Mouse (Mus musculus) left cerebral cortex, adult 8-10 months (tissue): ENCODE measurements around the gene Cemip2. TPM values are rescaled to one million over a fixed set of nuclear protein-coding genes. Genes with fewer than 3 reads are reported as not detected.

ENCODE experiments used
- DNase-seq, 2 experiments: peaks; one replicate each; pipeline ENCODE4 v3.0.0; 2022; ENCODE audit warnings: low spot score in 2 of 2
- total RNA-seq, 4 experiments: library from RNA; stranded (reverse); gene quantifications; 2 replicates each; pipeline ENCODE4 v1.2.4; 2022

Cemip2 gene
- total RNA-seq, 4 experiments from 2014 or later: 11.1 to 13.8 (median 11.5) TPM

GRCm38 (mm10) chr19:21777171-21777731, 891 bp upstream of the Cemip2 start:
- no peak for DNase-seq

- no peak for DNase-seq
Observed at GRCm38 (mm10) chr19:21779106-21779505, 964 bp downstream of the Cemip2 start.

- DNase-seq: no peak
Observed at GRCm38 (mm10) chr19:21780663-21781062, 2.5 kb downstream of the Cemip2 start.

GRCm38 (mm10) chr19:21781066-21781786, 3.1 kb downstream of the Cemip2 start:
- no peak for DNase-seq

GRCm38 (mm10) chr19:21781787-21782432, 3.8 kb downstream of the Cemip2 start:
- DNase-seq: no peak

- no peak for DNase-seq
Observed at GRCm38 (mm10) chr19:21783717-21784116, 5.6 kb downstream of the Cemip2 start.

GRCm38 (mm10) chr19:21784331-21785131, 6.4 kb downstream of the Cemip2 start:
- DNase-seq: no peak

- DNase-seq: no peak
Observed at GRCm38 (mm10) chr19:21785132-21785528, 7.0 kb downstream of the Cemip2 start.

GRCm38 (mm10) chr19:21787004-21787480, 8.9 kb downstream of the Cemip2 start:
- DNase-seq: peak in 1 of 2 experiments; percentile 62

- no peak for DNase-seq
Observed at GRCm38 (mm10) chr19:21788999-21789398, 10.9 kb downstream of the Cemip2 start.

- DNase-seq: no peak
Observed at GRCm38 (mm10) chr19:21789676-21790075, 11.5 kb downstream of the Cemip2 start.

- DNase-seq: no peak
Observed at GRCm38 (mm10) chr19:21791386-21791785, 13.2 kb downstream of the Cemip2 start.

GRCm38 (mm10) chr19:21791826-21792225, 13.7 kb downstream of the Cemip2 start:
- no peak for DNase-seq

- DNase-seq: no peak
Observed at GRCm38 (mm10) chr19:21792587-21793175, 14.5 kb downstream of the Cemip2 start.

- no peak for DNase-seq
Observed at GRCm38 (mm10) chr19:21794569-21794968, 16.4 kb downstream of the Cemip2 start.

- DNase-seq: no peak
Observed at GRCm38 (mm10) chr19:21796333-21796732, 18.2 kb downstream of the Cemip2 start.

- no peak for DNase-seq
Observed at GRCm38 (mm10) chr19:21798700-21799099, 20.6 kb downstream of the Cemip2 start.

GRCm38 (mm10) chr19:21799410-21800373, 21.6 kb downstream of the Cemip2 start:
- no peak for DNase-seq

GRCm38 (mm10) chr19:21804488-21804887, 26.3 kb downstream of the Cemip2 start:
- no peak for DNase-seq

GRCm38 (mm10) chr19:21805305-21805704, 27.2 kb downstream of the Cemip2 start:
- peak in 1 of 2 experiments; percentile 73 for DNase-seq
